20 mouse cellular contexts compared by ENCODE assay signal in the genomic region with DNA sequence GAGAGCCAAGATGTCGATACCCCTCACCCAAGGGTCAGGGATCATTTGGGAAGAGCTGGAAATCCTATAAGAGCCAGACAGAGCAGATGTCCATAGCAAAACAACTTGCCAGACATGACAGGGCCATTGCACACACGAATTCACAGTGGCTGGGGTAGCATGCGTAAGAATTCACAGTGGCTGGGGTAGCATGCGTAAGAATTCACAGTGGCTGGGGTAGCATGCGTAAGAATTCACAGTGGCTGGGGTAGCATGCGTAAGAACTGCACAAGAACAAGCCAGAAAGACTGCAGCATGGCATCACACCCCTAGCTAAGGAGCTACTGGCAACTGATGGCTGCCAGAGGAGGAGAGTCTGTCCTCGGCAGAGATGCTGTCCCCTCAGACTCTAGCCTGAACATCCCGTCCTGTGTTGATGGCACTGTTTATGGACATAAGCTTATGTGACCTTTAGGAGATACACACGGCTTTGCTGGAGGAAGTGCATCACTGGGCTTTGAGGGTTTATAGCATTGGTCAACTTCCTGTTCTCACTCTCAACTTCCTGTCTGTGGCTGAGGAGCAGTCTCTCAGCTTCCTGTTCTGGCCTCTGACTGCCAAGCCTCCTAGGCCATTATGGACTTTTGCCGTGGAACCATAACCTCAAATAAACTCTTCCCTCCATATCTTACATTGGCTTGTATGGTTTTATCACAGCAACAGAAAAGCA. TPM values are rescaled to one million over a fixed set of nuclear protein-coding genes. Genes with fewer than 3 reads are reported as not detected.
A peak's percentile ranks its signal among the peaks of the same experiment; 100 is the strongest.
DNase-seq lines count a peak whose midpoint lies in the region; ATAC-seq and TF ChIP-seq lines count a peak whose summit lies in the region.
"Had no signal": no experiment of that assay in that cellular context is flagged by ENCODE, and none has a peak within 500 bp of the region (broad histone marks: within the 10 kb centered on the region; RNA-seq: fewer than 3 reads in every experiment).

No protein-coding gene starts in this region.

- H3K4me1 ChIP-seq in liver, embryonic 15.5 days (replicated peaks) = no peaks in the 10 kb centered on the region
- no peaks in the 10 kb centered on the region; the same call in 1 of the 2 replicates for H3K4me1 ChIP-seq in liver, embryonic 11.5 days (replicated peaks; ENCODE audit: control insufficient read depth, insufficient read depth, low read length)
- no peaks in the 10 kb centered on the region for H3K4me1 ChIP-seq in liver, postnatal 0 days (ENCODE audit: insufficient read depth)

- no peak overlapping the region for H3K4me2 ChIP-seq in liver, embryonic 15.5 days
- no peak overlapping the region for H3K4me2 ChIP-seq in liver, embryonic 11.5 days
- no peak overlapping the region for H3K4me2 ChIP-seq in liver, postnatal 0 days (ENCODE audit: low read depth, low read length)
- H3K4me2 ChIP-seq: embryonic facial prominence, embryonic 12.5 days; kidney, embryonic 15.5 days; limb, embryonic 13.5 days had no signal

- ATAC-seq in liver, embryonic 15.5 days (ENCODE audit: insufficient read depth) = 0 out of 2 replicates have a peak, but pooled peaks have one; percentile 7
- ATAC-seq in liver, embryonic 11.5 days (replicated peaks; ENCODE audit: low FRiP score) = no peak
- ATAC-seq in liver, postnatal 0 days = peak; percentile 76
- ATAC-seq: CD4-positive, CD25-positive, alpha-beta regulatory T cell, adult 4 months had no signal

- peak; percentile 49; the same call in 1 of the 2 replicates for TF ChIP-seq EP300 in liver, postnatal 0 days (IDR thresholded peaks at IDR 0.05; ENCODE audit: low read depth)

- H3K36me3 ChIP-seq in liver, embryonic 15.5 days (replicated peaks) = no peaks in the 10 kb centered on the region; the same call in 1 of the 2 replicates
- no peaks in the 10 kb centered on the region for H3K36me3 ChIP-seq in liver, embryonic 11.5 days (ENCODE audit: control insufficient read depth, insufficient read depth, low read length)
- no peaks in the 10 kb centered on the region; the same call in 1 of the 2 replicates for H3K36me3 ChIP-seq in liver, postnatal 0 days (replicated peaks; ENCODE audit: insufficient read depth, low read length)
- H3K36me3 ChIP-seq: embryonic facial prominence, embryonic 12.5 days; kidney, embryonic 15.5 days; limb, embryonic 13.5 days had no signal

- no peak overlapping the region for H3K4me3 ChIP-seq in liver, embryonic 15.5 days (replicated peaks)
- H3K4me3 ChIP-seq in liver, embryonic 11.5 days (ENCODE audit: low read depth, low read length) = no peak overlapping the region
- no peak overlapping the region for H3K4me3 ChIP-seq in liver, postnatal 0 days (ENCODE audit: low read depth, low read length)
- H3K4me3 ChIP-seq: embryonic facial prominence, embryonic 12.5 days; heart, embryonic 10.5 days; kidney, embryonic 15.5 days; layer of hippocampus, adult 2 months; left cerebral cortex, adult 2 months; limb, embryonic 13.5 days had no signal

- TF ChIP-seq CTCF in liver, postnatal 0 days (IDR thresholded peaks at IDR 0.05; ENCODE audit: low read depth) = no peak

- 62% methylated on average over 10 of the region's 10 CpGs for WGBS in liver, embryonic 15.5 days (ENCODE audit: insufficient replicate concordance)
- WGBS in liver, embryonic 11.5 days = 83% methylated on average over 10 of the region's 10 CpGs
- 68% methylated on average over 10 of the region's 10 CpGs for WGBS in liver, postnatal 0 days (ENCODE audit: insufficient replicate concordance)

- peak overlapping the region; percentile 41; the same call in 1 of the 2 replicates for H3K27ac ChIP-seq in liver, embryonic 15.5 days (replicated peaks)
- H3K27ac ChIP-seq in liver, embryonic 11.5 days (ENCODE audit: low read depth, low read length) = no peak overlapping the region
- peak overlapping the region; percentile 35; the same call in 1 of the 2 replicates for H3K27ac ChIP-seq in liver, postnatal 0 days (ENCODE audit: low read depth)
- H3K27ac ChIP-seq: embryonic facial prominence, embryonic 12.5 days; heart, embryonic 10.5 days; kidney, embryonic 15.5 days; layer of hippocampus, adult 2 months; left cerebral cortex, adult 2 months; limb, embryonic 13.5 days had no signal

- H3K9ac ChIP-seq in liver, embryonic 15.5 days = no peak overlapping the region
- no peak overlapping the region for H3K9ac ChIP-seq in liver, embryonic 11.5 days (ENCODE audit: low read depth, low read length)
- no peak overlapping the region for H3K9ac ChIP-seq in liver, postnatal 0 days (replicated peaks)
- H3K9ac ChIP-seq: embryonic facial prominence, embryonic 12.5 days; kidney, embryonic 15.5 days; limb, embryonic 13.5 days had no signal

- no peaks in the 10 kb centered on the region for H3K9me3 ChIP-seq in liver, embryonic 15.5 days (replicated peaks)
- no peaks in the 10 kb centered on the region for H3K9me3 ChIP-seq in liver, embryonic 11.5 days (ENCODE audit: control insufficient read depth, low read length)
- H3K9me3 ChIP-seq in liver, postnatal 0 days (ENCODE audit: low read length) = no peaks in the 10 kb centered on the region
- H3K9me3 ChIP-seq: embryonic facial prominence, embryonic 12.5 days; heart, embryonic 10.5 days; kidney, embryonic 15.5 days; limb, embryonic 13.5 days had no signal

- no peaks in the 10 kb centered on the region for H3K27me3 ChIP-seq in liver, embryonic 15.5 days
- H3K27me3 ChIP-seq in liver, embryonic 11.5 days (replicated peaks; ENCODE audit: control insufficient read depth, insufficient read depth, low read length) = no peaks in the 10 kb centered on the region
- no peaks in the 10 kb centered on the region for H3K27me3 ChIP-seq in liver, postnatal 0 days (ENCODE audit: insufficient read depth, low read length)
- H3K27me3 ChIP-seq: embryonic facial prominence, embryonic 12.5 days; kidney, embryonic 15.5 days; limb, embryonic 13.5 days had no signal

- no peak for DNase-seq in liver, embryonic 11.5 days (ENCODE audit: low spot score)
- peak; percentile 20 for DNase-seq in CD4-positive helper T cell, adult 2 months (ENCODE audit: low read depth, low spot score)
- DNase-seq in liver, postnatal 0 days = peak; percentile 22
- DNase-seq in natural killer cell, adult 2 months (ENCODE audit: low spot score in 2 of 2) = peak; percentile 62 to 70
- DNase-seq in ovary, postnatal 10 days (ENCODE audit: low spot score) = no peak
- DNase-seq in adrenal gland, adult 8-10 months = no peak
- DNase-seq: adrenal gland, postnatal 36 days; gastrocnemius, postnatal 10 days; heart, postnatal 36 days; right cerebral cortex, adult 18-20 months; spleen, adult 18-20 months; thymus, postnatal 4 days had no signal

RNA-seq across cellular contexts. Expression of a gene that starts 42.9 kb away (rescaled TPM):
- polyA plus RNA-seq in liver, embryonic 15.5 days (2015; fragmentation: Nextera tagmentation; extraction: Ambion mirVana) = 4.1 and 6.6 TPM in 2 replicates
- 12.4 and 13.1 TPM in 2 replicates for polyA plus RNA-seq in liver, embryonic 11.5 days (2014; fragmentation: Nextera tagmentation; extraction: Ambion mirVana)
- polyA plus RNA-seq in liver, postnatal 0 days (2015; fragmentation: Nextera tagmentation; extraction: Ambion mirVana) = 2.8 TPM in 2 replicates
- total RNA-seq in adrenal gland, adult 8-10 months (2022) = 10 to 100 TPM; 28.9 to 58.1 (median 44.4) TPM

RNA-seq across cellular contexts. Expression of a gene that starts 59.7 kb away (rescaled TPM):
- 39.6 and 40.3 TPM in 2 replicates for polyA plus RNA-seq in liver, embryonic 15.5 days (2015; fragmentation: Nextera tagmentation; extraction: Ambion mirVana)
- polyA plus RNA-seq in liver, embryonic 11.5 days (2014; fragmentation: Nextera tagmentation; extraction: Ambion mirVana) = 107 and 114 TPM in 2 replicates
- polyA plus RNA-seq in liver, postnatal 0 days (2015; fragmentation: Nextera tagmentation; extraction: Ambion mirVana) = 56.9 and 60.3 TPM in 2 replicates
- 100 to 1,000 TPM; 125 to 174 (median 152) TPM for total RNA-seq in adrenal gland, adult 8-10 months (2022)

Comparison
In these comparisons a context has a peak if more than half of its experiments do, and no peak if none do; other contexts are left out.
1. DNase-seq: peak in CD4-positive helper T cell, adult 2 months (single experiment), liver, postnatal 0 days (single experiment) and natural killer cell, adult 2 months (2 of 2); none in liver, embryonic 11.5 days (single experiment), ovary, postnatal 10 days (single experiment) and adrenal gland, adult 8-10 months (single experiment).